Mouse (Mus musculus): ENCODE measurements around the gene Nprl2.

The Nprl2 gene

GRCm38 (mm10) chr9:107541474-107542351 is at the start of gene Nprl2, which contains the start of gene Cyb561d2:
Gene Nprl2, plus strand, starts transcription at chr9:107542226.
Gene Cyb561d2, minus strand, starts transcription at chr9:107542193.
- peak; percentile 87 for DNase-seq (ENCODE audit: low read depth, low spot score)

GRCm38 (mm10) chr9:107493511-107493910 is 48.5 kb upstream of the Nprl2 start:
- no peak for DNase-seq (ENCODE audit: low read depth, low spot score)

- DNase-seq (ENCODE audit: low read depth, low spot score), result no peak
Observed at GRCm38 (mm10) chr9:107494238-107494637, 47.8 kb upstream of the Nprl2 start.

GRCm38 (mm10) chr9:107496359-107496758 is 45.7 kb upstream of the Nprl2 start:
- DNase-seq (ENCODE audit: low read depth, low spot score), result no peak

GRCm38 (mm10) chr9:107500708-107501286 is 41.2 kb upstream of the Nprl2 start:
- DNase-seq (ENCODE audit: low read depth, low spot score), result no peak

- no peak for DNase-seq (ENCODE audit: low read depth, low spot score)
Observed at GRCm38 (mm10) chr9:107502131-107502846, 39.7 kb upstream of the Nprl2 start.

GRCm38 (mm10) chr9:107504662-107505537 is 37.1 kb upstream of the Nprl2 start:
- no peak for DNase-seq (ENCODE audit: low read depth, low spot score)

- DNase-seq (ENCODE audit: low read depth, low spot score), result no peak
Observed at GRCm38 (mm10) chr9:107508266-107508665, 33.8 kb upstream of the Nprl2 start.

GRCm38 (mm10) chr9:107510384-107511100 is 31.5 kb upstream of the Nprl2 start:
- no peak for DNase-seq (ENCODE audit: low read depth, low spot score)

- DNase-seq (ENCODE audit: low read depth, low spot score), result no peak
Observed at GRCm38 (mm10) chr9:107511436-107511835, 30.6 kb upstream of the Nprl2 start.

- DNase-seq (ENCODE audit: low read depth, low spot score), result no peak
Observed at GRCm38 (mm10) chr9:107512326-107512725, 29.7 kb upstream of the Nprl2 start.

GRCm38 (mm10) chr9:107514303-107514955 is 27.6 kb upstream of the Nprl2 start:
- DNase-seq (ENCODE audit: low read depth, low spot score), result peak; percentile 83

GRCm38 (mm10) chr9:107520331-107520730 is 21.7 kb upstream of the Nprl2 start:
- no peak for DNase-seq (ENCODE audit: low read depth, low spot score)

GRCm38 (mm10) chr9:107521190-107521589 is 20.8 kb upstream of the Nprl2 start:
- no peak for DNase-seq (ENCODE audit: low read depth, low spot score)

- DNase-seq (ENCODE audit: low read depth, low spot score), result no peak
Observed at GRCm38 (mm10) chr9:107521711-107522399, 20.2 kb upstream of the Nprl2 start.

- no peak for DNase-seq (ENCODE audit: low read depth, low spot score)
Observed at GRCm38 (mm10) chr9:107522400-107522711, 19.7 kb upstream of the Nprl2 start.

- peak; percentile 75 for DNase-seq (ENCODE audit: low read depth, low spot score)
Observed at GRCm38 (mm10) chr9:107526198-107527026, 15.6 kb upstream of the Nprl2 start.

GRCm38 (mm10) chr9:107533791-107534407 is 8.1 kb upstream of the Nprl2 start, which contains the start of gene Tmem115:
Gene Tmem115, plus strand, starts transcription at chr9:107533945.
- peak; percentile 88 for DNase-seq (ENCODE audit: low read depth, low spot score)
